Comparison of ENCODE assay signal across 8 mouse cellular contexts in genomic region chr8:46936039-46936438, GRCm38 (mm10). TPM values are rescaled to one million over a fixed set of nuclear protein-coding genes. Genes with fewer than 3 reads are reported as not detected.
DNase-seq lines count a peak whose midpoint lies in the region; ATAC-seq and TF ChIP-seq lines count a peak whose summit lies in the region.

No protein-coding gene starts in this region.

- no peak overlapping the region for H3K4me3 ChIP-seq in kidney, embryonic 16.5 days (ENCODE audit: low read length)
- peak overlapping the region; percentile 35; the same call in 1 of the 2 replicates for H3K4me3 ChIP-seq in heart, embryonic 10.5 days
- no peak overlapping the region for H3K4me3 ChIP-seq in limb, embryonic 14.5 days (replicated peaks; ENCODE audit: low read length)

- peaks cover 3% of the 10 kb centered on the region for H3K4me1 ChIP-seq in kidney, embryonic 16.5 days (ENCODE audit: insufficient read depth, low read length)
- H3K4me1 ChIP-seq in heart, embryonic 10.5 days = no peaks in the 10 kb centered on the region
- H3K4me1 ChIP-seq in limb, embryonic 14.5 days (ENCODE audit: control insufficient read depth, insufficient read depth, low read length) = 0 out of 2 replicates have a peak, but pooled peaks cover 3% of the 10 kb centered on the region

- no peak for TF ChIP-seq POLR2A in limb, embryonic 14.5 days (IDR thresholded peaks at IDR 0.05; ENCODE audit: borderline replicate concordance, extremely low read depth, insufficient read depth, insufficient read length)

- no peaks in the 10 kb centered on the region for H3K27me3 ChIP-seq in kidney, embryonic 16.5 days (ENCODE audit: insufficient read depth, low read length)
- H3K27me3 ChIP-seq in heart, embryonic 10.5 days (ENCODE audit: insufficient read depth, poor library complexity, severe bottlenecking) = no peaks in the 10 kb centered on the region
- no peaks in the 10 kb centered on the region for H3K27me3 ChIP-seq in limb, embryonic 14.5 days (ENCODE audit: control insufficient read depth, insufficient read depth, low read length)

- ATAC-seq in kidney, embryonic 16.5 days (ENCODE audit: low FRiP score, low TSS enrichment) = no peak
- peak; percentile 65; the same call in 1 of the 2 replicates for ATAC-seq in limb, embryonic 14.5 days (ENCODE audit: low FRiP score, low read depth)

- H3K9me3 ChIP-seq in kidney, embryonic 16.5 days (ENCODE audit: low read length) = peaks cover 6% of the 10 kb centered on the region; the same call in 1 of the 2 replicates
- H3K9me3 ChIP-seq in heart, embryonic 10.5 days = no peaks in the 10 kb centered on the region
- no peaks in the 10 kb centered on the region for H3K9me3 ChIP-seq in limb, embryonic 14.5 days (ENCODE audit: control insufficient read depth, low read length)

- H3K9ac ChIP-seq in kidney, embryonic 16.5 days (replicated peaks; ENCODE audit: low read length) = peak overlapping the region; percentile 8; the same call in 1 of the 2 replicates
- H3K9ac ChIP-seq in limb, embryonic 14.5 days (ENCODE audit: low read depth, low read length, severe bottlenecking) = no peak overlapping the region; the same call in 1 of the 2 replicates

- H3K36me3 ChIP-seq in kidney, embryonic 16.5 days (ENCODE audit: insufficient read depth, low read length) = no peaks in the 10 kb centered on the region
- H3K36me3 ChIP-seq in heart, embryonic 10.5 days = no peaks in the 10 kb centered on the region
- H3K36me3 ChIP-seq in limb, embryonic 14.5 days (ENCODE audit: control insufficient read depth, insufficient read depth, low read length) = no peaks in the 10 kb centered on the region

- H3K4me2 ChIP-seq in kidney, embryonic 16.5 days (replicated peaks; ENCODE audit: low read depth, low read length) = no peak overlapping the region
- H3K4me2 ChIP-seq in limb, embryonic 14.5 days (replicated peaks; ENCODE audit: low read depth, low read length, severe bottlenecking) = peak overlapping the region; percentile 31; the same call in 1 of the 2 replicates

- DNase-seq in kidney, adult 18-20 months = no peak
- peak; percentile 48 for DNase-seq in adipocyte (ENCODE audit: low spot score)
- DNase-seq in heart, embryonic 10.5 days (ENCODE audit: low spot score) = no peak
- DNase-seq in limb, embryonic 14.5 days (ENCODE audit: low spot score) = no peak
- no peak for DNase-seq in spleen, postnatal 4 days (ENCODE audit: low spot score in 2 of 2)
- no peak for DNase-seq in right cerebral cortex, postnatal 25 days
- no peak for DNase-seq in c-Kit-positive CD71-positive TER-119-positive erythroid progenitor cells, embryonic 14.5 days (ENCODE audit: low spot score)

- H3K27ac ChIP-seq in kidney, embryonic 16.5 days (ENCODE audit: low read length) = no peak overlapping the region
- 0 out of 2 replicates have a peak overlapping the region, but pooled peaks have one; percentile 57 for H3K27ac ChIP-seq in heart, embryonic 10.5 days
- H3K27ac ChIP-seq in limb, embryonic 14.5 days (replicated peaks; ENCODE audit: low read depth, low read length) = no peak overlapping the region

- WGBS in kidney, embryonic 16.5 days = 31% methylated on average over 8 of the region's 8 CpGs
- WGBS in heart, embryonic 10.5 days = 14% methylated on average over 8 of the region's 8 CpGs
- 28% methylated on average over 8 of the region's 8 CpGs for WGBS in limb, embryonic 14.5 days

RNA-seq across cellular contexts. Expression of gene Enpp6, which starts 50.6 kb away (rescaled TPM):
- 1.7 and 2.5 TPM in 2 replicates for polyA plus RNA-seq in kidney, embryonic 16.5 days (2015; fragmentation: Nextera tagmentation; extraction: Ambion mirVana)
- polyA plus RNA-seq in heart, embryonic 10.5 days (2016; fragmentation: Nextera tagmentation; extraction: Ambion mirVana) = 1.3 TPM in 2 replicates
- 0.49 and 0.92 TPM in 2 replicates for polyA plus RNA-seq in limb, embryonic 14.5 days (2012; rRNA removed)
- polyA plus RNA-seq in limb, embryonic 14.5 days (2014; fragmentation: Nextera tagmentation; extraction: Ambion mirVana) = 1.3 and 1.7 TPM in 2 replicates
